Mouse (Mus musculus): ENCODE measurements around the gene Trp53bp2.

DNA sequence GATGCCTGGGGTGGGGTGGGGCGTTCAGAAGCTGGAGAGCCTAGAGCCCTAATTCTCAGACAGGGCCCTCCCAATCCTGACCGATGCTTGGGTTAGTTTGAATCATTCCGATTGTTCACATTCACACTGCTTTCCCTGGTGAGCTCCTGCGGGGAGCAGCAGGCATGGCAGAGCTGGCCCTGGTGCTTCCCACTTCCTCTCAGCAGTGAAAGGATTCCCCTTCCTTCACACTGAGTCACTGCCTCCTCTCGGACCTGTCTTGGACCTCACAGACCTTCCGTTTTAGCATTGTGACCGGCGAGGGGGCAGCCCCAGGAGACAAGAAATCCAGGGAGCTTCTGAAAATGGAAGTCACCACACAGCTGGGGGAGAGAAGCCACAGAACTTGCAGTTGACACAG lies 102.8 kb downstream of the Trp53bp2 start:
- TF ChIP-seq EP300 (IDR thresholded peaks at IDR 0.05; ENCODE audit: low read depth) (no peak), CTCF (IDR thresholded peaks at IDR 0.05; ENCODE audit: low read depth) (no peak)

All from liver, postnatal 0 days (tissue).